Mouse (Mus musculus) lung, postnatal 14 days (tissue): ENCODE measurements around the gene D17H6S53E.
"Not testable (repeated sequence)": the region's sequence is repeated elsewhere in the genome, so short reads cannot be mapped to it uniquely, and the experiment has no call there.

Experiments used
- DNase-seq: peaks from one replicate; pipeline ENCODE4 v3.0.0; 2021

The D17H6S53E gene

DNA sequence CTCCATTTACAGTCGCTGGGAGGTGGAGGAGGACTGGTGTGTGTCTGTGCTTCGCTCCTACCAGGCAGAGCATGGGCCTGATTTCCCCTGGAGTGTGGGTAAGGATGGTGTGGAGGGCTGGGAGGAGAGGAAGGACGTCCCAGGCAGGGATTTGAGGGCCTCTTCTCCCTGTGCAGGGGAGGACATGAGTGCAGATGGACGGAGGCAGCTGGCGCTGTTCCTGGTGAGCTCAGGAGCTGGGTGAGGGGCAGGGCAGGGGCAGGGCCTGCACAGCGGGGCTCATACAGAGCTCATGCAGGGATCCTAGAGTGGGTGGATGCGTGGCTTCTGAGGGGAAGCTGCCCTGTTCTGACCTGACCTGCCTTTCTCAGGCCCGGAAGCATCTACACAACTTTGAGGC, 23.9 kb upstream of the D17H6S53E start:
- no peak for DNase-seq

DNA sequence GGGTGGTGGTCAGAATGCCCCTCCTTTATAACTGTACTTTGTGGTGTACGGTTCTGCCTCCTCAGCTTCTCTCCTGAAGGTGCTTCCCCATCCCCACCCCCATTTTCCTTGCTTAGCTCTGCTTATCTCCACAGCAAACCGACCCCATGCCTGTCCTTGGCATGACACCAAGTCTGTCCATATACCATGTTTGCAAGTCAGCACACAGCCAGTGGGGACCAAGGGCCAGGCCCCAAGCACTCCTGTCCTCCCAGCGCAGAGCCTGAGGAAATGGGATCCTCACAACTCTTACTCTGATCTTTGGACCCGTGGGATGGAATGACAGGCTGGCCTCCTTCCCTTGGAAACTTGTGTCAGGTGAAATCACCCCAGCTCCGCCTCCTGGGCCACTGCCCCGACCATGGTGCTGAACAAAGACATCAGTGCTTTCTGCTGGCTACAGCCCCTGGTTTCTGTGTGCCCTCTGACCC, 22.9 kb upstream of the D17H6S53E start:
- DNase-seq: no peak

DNA sequence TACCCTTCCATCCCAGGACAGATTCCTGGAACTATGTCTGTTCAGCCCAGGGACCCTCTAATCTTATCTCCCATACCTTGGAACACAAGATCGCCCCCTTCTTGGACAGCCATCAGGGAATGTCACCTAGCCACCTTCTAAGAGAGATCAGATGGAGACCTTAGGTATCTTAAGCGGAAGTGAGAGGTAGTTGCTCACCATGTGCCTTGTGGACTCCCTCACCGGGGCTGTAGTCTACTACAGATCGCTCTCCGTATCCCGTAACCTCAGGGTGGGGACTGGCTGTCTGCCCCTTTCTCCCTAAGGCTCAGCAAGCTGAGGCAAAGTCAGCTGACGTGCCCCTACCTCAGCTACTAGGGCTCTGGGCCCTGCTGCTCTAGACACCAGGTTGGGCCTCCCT, 22.1 kb upstream of the D17H6S53E start:
- no peak for DNase-seq

DNA sequence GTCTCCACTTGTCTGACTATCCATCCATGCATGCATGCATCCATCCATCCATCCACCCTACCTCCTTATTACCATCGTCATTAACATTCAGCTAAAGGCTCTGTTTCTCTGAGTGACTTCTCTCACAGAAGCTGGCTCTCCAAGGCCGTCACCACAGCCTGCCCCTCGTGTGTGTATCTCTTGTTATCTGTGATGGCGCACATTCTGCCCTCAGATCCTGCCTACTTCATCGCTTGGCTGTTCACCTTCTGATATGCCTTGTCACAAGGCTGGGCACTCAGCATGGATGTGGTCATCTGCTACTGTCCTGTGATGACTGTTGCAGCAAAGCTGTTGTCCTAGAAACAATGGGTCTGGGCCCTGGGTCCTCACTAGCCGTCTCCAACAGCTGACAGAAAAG, 21.4 kb upstream of the D17H6S53E start:
- no peak for DNase-seq

DNA sequence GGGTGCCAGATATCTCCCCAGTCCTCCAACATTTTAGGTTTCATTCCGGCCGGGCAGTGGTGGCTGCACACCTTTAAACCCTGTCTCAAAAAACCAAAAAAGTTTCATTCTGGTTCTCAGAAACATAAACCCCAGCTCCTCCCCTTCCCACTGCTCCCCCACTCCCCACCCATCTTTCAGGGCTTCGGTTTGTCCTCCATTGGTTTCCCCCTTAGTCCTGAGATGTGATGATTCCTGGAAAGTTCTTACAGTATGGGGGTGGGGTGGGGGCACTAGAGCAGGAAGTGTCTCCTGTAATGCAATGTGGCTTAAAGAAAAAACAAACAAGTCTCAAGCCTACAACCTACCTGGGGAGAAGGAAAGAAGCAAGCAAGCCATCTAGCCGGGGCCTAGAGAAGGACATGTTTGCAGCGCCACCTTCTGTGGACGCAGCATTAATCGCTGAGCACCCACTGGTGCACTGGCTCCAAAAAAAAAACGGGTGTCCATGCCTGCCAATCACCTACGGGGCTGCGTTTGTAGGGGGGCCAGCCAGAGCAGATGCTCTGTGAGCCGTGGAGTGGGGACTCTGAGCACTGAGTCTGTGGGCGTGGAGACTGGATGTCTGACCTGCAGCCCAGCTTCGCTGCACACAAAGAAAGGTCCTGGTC, 20.3 kb upstream of the D17H6S53E start:
- peak; percentile 49 for DNase-seq

DNA sequence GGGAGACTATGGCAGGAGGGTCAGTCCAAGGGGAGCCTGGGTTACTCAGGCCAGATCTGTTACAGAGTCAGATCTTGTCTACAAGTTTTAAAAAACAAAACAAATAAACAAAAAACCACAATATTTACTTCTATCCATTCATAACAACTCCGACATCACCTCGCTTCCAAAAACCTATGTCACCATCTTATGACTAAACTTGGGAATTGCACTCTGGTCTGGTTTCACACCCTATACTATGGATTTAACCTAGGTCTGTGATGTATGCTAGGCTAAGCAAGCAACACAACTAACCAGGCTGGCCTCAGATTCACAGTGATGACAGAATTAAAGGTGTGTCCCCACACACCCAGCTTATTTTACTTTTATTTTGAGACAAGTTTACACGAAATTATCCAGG, 19.7 kb upstream of the D17H6S53E start:
- DNase-seq: no peak

DNA sequence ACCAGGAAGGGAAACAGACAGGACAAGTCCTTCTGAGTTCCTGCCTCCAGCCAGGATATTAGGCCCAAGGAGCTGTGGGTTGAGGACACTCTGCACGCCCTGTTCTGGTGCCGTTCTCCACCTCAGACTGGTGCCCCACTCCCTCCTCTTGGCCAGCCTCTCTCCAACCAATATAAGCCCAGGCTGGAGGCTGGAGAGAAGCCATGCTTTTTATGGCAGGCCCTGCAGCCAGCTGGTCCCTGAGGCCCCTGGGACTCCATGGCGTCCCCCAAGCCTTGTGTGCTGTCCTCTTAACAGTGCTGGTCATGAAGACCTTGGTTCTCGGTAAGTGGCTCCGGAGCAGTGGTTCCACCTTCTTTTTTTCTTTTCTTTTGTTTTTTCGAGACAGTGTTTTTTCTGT, 18.1 kb upstream of the D17H6S53E start, which contains the start of gene Ly6g5c:
Gene Ly6g5c (plus strand): TSS at position 183 of the 400 bp plus-strand sequence.
- no peak for DNase-seq

DNA sequence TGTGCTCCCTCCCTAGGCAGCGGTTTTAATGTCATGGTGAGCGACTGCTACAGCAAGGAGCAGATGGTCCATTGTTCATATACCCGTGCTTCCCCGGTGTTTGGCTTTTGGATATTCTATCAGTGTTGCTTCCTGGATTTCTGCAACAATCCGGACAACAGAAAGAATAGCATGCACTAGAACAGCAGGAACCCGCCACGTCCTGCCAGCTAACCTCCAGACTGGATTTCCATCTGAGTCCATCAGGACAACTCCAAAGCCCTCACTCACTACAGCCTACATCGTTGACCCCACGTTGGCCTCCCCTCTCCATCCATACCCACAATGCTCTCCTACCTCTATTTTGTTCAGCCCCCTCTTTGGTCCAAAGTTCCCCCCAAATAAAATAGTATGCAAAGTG, 14.4 kb upstream of the D17H6S53E start:
- no peak for DNase-seq

DNA sequence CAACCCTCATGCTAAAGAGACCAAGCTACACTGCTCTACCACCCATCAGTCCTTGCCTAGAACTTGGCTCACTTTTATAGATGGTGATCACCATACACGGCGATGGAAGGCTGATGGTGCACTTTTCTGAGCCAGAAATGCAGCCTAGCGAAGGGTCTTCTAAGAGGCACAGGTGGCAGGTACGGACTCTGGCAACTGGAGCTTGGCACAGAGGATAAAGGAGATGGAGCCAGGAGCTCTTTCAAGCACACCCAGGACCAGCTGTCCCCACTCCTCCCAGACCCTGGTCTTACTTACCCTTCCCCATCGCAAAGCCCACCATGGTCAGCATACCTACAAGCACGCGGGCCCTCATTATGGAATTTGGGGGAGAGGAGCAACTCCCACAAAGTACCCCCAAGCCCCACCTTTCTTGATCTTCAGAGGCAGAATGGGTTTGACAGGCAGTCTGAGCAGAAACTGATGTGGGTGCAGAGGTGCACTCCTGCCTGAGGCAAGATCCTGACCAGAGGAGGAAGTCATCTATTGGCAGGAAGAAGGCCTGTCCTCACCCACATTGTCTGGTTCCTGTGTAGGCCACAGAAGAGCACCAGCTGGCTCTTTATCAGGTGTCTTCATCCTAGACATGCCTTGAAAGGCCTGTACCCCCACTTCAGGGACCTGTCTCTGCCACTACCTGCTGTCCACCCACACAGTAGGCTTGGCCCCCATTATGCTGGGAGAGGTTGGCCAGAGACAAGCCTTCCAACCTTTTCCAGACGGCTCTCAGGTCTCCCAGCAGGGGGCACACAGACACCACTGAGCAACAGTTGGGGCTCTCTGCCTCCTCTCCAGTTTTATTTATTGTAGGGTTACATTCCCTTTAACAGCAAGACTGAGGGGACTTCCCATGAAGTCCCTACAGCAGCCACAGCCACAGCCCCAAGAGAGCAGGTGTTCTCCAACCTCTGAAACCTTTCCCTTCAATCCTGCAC, 10.8 kb upstream of the D17H6S53E start, which contains the start of gene Ly6g5b:
Gene Ly6g5b (minus strand): TSS at position 383 of the 974 bp plus-strand sequence.
- peak; percentile 35 for DNase-seq

DNA sequence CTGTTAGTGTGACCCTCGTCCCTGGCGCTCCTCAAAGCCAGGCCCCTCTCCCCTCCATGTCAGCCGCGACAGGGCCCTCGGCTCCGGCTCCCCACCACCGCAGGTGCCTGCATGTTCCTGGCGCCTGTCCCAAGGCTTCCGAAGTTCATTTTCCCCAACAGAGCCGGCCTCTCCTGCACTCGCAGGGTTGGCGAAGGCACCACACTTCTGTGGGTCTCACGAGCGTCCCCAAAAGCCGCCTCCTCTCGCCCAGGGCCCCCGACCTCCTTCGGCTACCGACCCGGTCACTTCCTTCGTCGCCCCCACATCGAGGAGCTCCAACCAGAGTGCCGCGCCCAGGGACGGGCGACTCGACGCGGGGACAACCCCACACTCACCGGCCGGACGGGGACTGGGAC, 5.4 kb upstream of the D17H6S53E start:
- DNase-seq: peak; percentile 38

DNA sequence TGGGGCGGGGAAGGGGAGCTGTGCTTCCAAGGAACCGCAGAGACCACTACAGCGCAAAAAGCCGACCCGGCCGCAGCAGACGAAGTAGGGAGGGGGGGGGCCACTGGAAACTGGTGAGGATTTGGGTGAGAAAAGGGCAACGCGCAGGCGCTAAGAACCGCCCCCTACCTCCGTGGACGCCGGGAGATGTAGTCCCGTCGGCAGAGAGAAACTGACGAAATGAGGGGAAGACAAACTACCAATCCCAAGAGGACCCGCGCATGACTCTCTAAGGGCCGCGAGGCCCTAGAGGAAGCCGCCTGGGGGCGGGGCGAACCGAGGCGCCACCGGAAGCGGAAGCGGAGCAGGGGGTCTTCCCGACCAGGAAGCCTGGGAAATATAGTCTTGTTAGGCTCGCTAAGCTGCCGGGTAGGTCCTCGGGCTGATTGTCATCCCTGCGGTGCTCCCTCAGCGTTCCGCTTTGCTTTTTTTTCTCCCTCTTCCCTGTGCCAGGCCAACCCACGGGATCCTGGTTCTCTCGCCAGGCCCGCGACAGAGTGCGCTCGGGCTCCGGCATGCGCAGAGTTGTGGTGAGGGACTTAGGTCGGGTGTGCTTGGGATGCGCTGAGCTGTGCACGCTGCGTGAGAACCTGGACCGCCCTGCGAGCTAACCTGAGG, 4.9 kb upstream of the D17H6S53E start, which contains the start of gene Gpank1:
Gene Gpank1 (plus strand): TSS at position 313 of the 657 bp plus-strand sequence.
- peak; percentile 97 for DNase-seq

DNA sequence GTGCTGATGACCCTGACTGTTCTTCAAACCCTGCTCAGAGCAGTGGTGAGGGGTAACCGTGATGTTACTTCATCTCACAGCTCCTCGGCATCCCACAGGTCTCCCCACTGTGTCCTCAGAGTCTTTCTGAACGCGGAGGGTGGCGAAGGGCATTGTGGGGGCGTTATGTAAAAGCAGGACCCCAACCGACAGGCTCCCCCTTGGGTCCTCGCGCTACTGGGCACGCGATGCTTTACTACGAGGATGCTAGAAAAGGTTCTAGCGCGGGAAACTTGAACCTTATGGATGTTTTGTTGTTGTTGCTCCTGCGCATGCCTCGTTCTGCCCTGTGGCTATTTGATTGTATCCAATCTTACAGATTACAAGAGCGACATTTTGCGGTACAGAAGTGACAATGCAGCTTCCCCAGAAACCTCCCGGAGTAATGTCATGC, 4.3 kb upstream of the D17H6S53E start, which contains the start of gene Csnk2b:
Gene Csnk2b (minus strand): TSS at position 183 of the 433 bp plus-strand sequence.
- peak; percentile 51 for DNase-seq

DNA sequence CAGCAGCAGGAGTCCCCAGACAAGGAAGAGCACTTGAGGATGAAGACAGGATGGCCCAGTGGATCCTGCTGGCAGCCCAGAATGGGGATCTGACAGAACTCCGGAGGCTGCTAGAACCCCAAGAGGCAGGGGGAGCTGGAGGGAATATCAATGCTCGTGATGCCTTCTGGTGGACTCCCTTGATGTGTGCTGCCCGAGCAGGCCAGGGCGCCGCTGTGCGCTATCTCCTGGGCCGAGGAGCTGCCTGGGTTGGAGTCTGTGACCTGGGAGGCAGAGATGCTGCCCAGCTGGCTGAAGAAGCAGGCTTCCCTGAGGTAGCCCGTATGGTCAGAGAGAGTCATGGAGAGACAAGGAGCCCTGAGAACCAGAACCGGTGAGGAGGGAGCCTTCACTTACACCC, 2.9 kb upstream of the D17H6S53E start:
- not testable (repeated sequence) for DNase-seq

DNA sequence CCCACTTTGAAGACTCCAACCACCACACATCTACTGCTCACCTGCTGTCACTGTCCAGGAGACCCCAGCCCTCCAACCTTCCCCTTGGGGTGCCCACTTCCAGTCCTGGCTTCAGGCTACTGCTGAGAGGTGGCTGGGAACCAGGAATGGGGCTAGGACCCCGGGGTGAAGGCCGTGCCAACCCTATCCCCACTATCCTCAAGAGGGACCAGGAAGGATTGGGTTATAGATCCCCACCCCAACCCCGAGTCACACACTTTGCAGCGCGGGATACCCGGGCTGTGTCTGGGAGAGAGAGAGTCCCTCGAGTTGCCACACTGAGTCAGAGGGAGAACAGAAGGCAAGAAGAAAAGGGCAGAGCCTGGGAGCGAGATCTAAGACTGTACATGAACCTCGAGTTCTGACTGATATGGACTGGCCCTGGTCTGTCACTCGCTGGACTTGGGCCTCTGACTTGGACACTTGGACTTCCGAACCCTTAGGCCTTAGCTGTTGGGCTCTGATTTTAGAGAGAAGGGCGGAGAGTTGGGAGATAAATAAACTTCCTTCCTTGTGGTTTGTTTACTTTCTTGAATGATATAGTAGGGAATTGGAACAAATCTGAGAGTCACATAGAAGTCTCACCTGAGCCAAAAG, 1.8 kb upstream of the D17H6S53E start:
- DNase-seq: not testable (repeated sequence)

DNA sequence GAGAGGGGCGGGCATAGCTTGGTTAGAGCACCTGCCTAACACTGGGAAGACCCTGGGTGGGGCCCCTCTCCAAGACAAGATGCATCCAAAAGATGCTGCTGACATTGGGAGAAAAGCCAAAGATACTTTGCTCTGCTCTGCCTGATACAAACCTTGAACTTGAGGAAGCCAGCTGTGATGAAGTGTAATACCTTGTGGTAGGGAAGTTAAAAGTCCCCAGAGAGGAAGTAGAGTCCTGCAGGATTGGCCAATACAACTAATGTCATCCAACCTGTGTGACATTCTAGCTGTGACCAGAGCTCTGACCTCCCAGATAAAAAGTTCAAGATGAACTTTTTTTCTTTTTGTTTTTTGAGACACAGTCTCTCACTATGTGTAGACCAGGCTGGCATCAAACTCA, 1.1 kb upstream of the D17H6S53E start:
- DNase-seq: no peak

DNA sequence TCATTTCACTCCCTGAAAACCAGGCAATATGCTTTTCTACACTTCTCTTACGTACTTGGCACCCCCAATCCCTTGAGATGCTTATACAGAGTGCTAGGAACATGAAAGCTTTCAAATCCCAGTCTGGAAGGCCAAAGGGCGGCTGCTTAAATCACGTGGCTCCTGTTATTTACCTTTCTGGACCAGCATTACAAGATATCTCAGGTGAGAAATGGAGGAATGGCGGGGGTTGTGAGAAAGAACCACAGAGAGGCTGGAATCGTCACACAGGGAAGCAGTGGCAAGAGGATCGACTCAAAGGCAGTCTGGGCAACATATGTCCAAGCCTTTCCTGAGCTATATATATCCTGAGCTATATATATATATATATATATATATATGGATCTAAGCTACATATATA, 595 bp upstream of the D17H6S53E start:
- no peak for DNase-seq

DNA sequence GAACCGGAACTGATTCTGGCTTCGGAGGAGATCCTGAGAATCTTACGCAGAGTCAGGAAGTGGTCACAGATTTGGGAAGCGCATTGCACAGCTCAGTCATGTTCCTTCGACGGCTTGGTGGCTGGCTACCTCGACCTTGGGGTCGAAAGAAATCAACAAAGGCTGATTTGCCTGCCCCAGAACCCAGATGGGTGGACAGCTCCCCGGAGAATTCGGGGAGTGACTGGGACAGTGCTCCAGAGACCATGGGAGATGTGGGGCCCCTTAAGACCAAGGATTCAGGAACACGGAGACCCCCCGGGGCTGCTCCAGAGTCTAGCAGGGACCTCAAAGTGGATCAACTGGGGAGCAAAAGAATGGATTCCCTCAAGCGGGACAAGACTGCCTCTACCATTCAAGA, 844 bp downstream of the D17H6S53E start:
- no peak for DNase-seq

DNA sequence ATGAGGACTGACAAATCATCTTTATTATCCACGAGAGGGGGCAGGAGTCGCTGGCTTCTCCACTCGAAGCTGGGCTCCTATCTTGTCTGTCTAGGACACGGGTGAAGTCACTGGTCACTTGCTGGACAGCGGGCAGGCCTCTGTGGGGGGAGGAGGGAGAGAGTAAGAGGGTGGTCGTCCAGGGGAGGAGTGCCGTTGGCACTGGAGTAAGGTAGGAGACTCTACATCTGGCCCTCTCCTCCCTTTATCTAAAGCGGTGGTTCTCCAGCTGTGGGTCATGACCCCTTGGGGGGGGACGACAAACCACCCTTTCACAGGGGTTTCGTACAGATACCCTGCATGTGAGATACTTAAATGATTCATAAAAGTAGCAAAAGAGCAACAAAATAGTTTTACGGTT, 2.8 kb downstream of the D17H6S53E start:
- DNase-seq: no peak

DNA sequence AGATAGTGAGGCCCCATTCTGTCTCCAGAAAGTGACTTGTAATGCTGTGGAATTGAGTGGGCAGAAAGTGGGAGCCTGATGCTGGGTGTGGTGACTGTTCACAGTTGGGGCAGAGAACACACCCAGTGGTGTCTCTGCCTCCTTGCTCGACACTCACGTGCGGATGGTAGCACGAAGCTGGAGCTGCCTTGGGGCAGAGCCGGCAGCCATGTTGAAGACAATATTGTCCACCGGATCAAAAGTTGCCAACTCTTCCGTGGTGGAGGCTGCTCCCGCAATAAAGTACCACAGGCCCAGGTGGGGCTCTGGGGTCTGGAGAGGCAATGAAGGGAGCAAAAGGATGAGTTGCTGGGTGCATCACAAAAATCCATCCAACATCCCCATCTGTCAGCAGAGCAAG, 4.9 kb downstream of the D17H6S53E start:
- DNase-seq: no peak

DNA sequence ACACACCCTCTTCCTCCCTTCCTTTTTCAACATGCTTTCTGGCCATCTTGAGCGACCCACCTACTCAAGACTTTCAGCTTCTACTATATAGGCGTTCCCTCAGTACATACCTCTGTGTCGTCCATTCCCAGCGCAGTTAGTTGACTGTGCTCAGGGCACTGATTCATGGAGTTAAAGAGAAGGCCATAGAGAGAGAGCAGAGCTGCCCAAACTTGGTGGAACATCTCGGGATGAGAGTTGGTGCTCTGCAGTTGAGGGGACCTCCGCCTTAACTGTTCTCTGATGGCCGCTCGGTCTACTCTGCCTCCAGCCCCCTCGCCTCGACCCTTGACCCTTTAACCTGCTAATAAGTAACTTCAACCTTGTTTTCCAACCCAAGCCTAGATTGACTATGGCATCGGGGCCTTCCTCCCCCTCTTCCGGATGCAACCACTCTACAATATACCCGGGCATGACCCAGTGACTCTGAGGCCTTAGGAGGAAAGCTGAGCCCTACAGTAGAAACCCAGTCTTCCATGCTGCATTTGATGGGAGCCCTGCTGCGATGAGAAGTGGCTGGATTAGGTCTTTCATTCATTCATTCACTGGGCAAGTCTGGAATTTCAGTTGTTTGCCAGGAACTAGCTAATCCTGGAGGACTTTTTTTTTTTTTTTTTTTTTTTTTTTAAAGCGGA, 5.5 kb downstream of the D17H6S53E start, which contains the start of gene Apom:
Gene Apom (minus strand): TSS at position 551 of the 674 bp plus-strand sequence.
- DNase-seq: no peak

DNA sequence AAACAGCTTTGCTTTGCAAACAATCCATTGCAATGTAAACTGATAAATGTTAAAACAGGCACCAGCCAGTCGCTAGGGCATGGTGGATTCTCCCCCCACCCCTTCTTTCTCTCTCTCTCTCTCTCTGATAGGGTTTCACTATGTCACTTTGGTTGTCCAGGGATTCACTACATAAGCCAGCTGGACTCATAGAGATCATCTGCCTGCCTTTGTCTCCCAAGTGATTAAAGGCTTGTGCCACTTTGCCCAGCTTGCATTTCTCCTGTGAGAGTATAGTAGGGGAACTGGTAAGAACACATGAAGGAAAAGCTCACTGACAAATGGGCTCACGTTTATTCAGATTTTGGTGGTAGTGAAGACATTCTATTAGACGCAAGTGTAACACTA, 6.0 kb downstream of the D17H6S53E start:
- DNase-seq: no peak

DNA sequence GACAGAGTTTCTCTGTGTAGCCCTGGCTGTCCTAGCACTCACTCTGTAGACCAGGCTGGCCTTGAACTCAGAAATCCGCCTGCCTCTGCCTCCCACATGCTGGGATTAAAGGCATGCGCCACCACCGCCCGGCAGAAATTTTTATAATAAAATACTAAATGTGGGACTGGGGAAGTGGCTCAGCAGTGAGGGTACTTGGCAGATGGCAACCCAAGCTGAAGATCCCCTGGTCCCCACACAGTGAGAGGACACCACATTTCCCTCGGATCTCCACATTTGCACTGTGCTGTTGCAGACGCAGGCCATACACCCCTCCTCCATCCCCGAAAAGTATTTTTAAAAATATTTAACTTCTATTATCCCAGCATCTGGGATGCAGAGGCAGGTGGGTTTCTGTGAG, 7.3 kb downstream of the D17H6S53E start:
- DNase-seq: no peak
